Mouse (Mus musculus) layer of hippocampus, postnatal 25 days (tissue): Measurements from ENCODE around the gene Phf11d. TPM values are rescaled to one million over a fixed set of nuclear protein-coding genes. Genes with fewer than 3 reads are reported as not detected.
A peak's percentile ranks its signal among the peaks of the same experiment; 100 is the strongest.
"Not testable (repeated sequence)": the region's sequence is repeated elsewhere in the genome, so short reads cannot be mapped to it uniquely, and the experiment has no call there.

Source experiments
- DNase-seq, 2 experiments: peaks; one replicate each; pipeline ENCODE4 v3.0.0; 2022; ENCODE audit warnings: mixed read lengths in 2 of 2, low spot score in 1 of 2; ENCODE audit errors: extremely low spot score in 1 of 2
- total RNA-seq, 2 experiments: library from RNA; stranded (reverse); gene quantifications; 2 replicates each; pipeline ENCODE4 v1.2.3; 2021

Gene Phf11d
- under 1 TPM; 0.59 to 0.73 TPM for total RNA-seq

DNA sequence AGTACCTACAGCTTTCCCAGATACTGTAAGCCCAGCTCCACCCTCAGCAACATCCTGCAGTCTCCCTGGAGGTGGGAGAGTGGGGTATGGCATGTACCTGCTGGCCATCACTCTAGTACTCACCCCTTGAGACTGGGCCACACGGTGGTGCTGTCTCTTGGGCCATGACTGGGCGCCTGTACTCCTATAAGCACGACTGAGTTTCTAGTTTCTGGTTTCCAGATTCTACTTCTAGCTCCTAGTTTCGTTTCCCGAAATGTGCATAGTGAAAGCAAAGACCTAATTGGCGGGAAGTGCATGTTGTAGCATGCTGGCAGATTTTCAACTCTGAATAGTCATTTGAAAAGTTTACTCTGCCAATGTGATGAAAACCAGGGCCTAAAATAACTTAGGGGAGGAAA, at the start of gene Phf11d:
Phf11d (minus strand) TSS at position 227 of the 401 bp plus-strand sequence.
- DNase-seq, result peak in 1 of 2 experiments; percentile 2

DNA sequence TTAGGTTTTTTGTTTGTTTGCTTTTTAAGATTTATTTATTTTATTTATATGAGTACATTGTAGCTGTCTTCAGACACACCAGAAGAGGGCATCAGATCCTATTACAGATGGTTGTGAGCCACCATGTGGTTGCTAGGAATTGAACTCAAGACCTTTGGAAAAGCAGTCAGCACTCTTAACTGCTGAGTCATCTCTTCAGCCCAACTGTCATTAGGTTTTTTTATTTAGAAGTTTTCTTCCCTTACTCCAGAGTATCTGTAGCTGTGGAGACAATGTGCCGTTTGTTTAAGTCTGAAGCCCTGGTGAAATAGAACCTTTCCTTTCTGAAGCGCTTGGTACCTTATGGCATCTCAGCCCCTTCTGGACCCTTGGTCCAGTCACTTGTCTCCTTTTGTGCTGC, 49.7 kb upstream of the Phf11d start:
- DNase-seq, result not testable (repeated sequence)

DNA sequence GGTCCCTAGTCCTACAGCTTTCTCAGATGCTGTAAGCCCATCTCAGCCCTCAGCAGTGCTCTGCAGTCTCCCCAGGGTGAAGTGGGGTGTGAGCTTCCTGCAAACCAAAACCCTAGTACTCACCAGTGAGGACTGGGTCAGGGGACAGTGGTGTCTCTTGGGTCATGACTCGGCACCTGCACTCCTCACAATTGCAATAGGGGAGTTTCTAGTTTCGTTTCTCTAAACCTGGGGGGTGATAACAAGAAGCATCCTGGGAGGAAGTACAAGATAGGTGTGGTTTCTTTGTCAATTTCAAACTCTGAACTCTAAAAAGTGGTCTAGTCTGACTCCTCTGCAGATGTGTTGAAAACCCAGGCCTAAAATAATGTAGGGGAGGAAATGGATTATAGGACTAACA, 31.7 kb upstream of the Phf11d start:
- DNase-seq, result no peak

DNA sequence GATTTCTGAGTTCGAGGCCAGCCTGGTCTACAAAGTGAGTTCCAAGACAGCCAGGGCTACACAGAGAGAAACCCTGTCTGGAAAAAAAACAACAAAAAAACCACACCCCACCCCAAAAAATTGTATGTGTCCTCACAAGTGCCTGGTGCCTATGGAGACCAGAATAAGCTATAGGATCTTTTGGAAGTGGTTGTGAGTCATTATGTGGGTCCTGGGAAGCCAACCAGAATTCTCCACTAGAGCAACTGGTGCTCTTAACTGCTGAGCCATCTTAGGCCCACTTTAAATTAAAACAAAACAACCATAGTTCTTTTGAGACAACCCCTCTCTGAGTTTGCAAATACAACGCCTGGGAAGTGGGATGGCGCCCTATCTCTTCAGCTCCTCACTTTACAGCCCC, 30.0 kb upstream of the Phf11d start, which contains the start of gene Phf11c:
Phf11c (minus strand) TSS at position 101 of the 400 bp plus-strand sequence.
- no peak for DNase-seq

DNA sequence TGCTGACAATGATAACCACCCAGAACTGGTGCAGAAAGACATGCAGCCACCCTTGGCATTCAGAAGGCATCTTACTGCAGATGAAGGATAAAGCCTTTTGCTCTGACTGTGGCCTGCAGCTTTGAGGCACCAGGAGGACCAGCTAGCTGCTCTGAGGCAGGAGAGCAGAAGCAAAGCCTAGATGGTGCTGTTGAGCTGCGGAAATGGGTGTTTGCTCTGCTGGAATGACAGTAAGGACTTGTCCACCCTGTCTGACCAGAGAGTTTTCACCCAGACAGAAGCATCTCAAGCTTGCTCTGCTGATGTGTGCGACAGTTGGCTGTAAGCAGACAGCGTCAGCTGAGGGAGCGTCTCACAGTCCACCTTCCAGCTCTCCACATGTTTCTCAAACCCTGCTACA, 24.9 kb upstream of the Phf11d start:
- DNase-seq, result peak; percentile 17 to 26

DNA sequence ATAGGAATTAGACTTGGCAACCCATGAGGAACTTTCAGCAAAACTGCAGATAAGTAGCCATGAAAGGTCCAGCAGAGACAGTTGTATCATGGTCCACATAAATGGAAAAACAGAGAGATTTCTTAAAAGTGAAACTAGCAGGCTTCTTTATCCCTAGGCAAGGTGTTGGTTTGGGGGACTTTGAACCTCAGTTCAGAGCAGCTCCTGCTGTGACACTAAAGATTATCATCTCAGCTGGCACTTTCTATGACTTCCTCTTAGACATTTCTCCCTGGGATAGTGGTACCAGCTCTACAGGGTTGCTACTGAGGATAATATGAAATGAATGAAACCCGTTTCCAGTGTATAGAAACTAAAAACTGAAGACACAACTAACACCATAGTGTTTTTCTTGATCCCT, 24.3 kb upstream of the Phf11d start:
- no peak for DNase-seq

DNA sequence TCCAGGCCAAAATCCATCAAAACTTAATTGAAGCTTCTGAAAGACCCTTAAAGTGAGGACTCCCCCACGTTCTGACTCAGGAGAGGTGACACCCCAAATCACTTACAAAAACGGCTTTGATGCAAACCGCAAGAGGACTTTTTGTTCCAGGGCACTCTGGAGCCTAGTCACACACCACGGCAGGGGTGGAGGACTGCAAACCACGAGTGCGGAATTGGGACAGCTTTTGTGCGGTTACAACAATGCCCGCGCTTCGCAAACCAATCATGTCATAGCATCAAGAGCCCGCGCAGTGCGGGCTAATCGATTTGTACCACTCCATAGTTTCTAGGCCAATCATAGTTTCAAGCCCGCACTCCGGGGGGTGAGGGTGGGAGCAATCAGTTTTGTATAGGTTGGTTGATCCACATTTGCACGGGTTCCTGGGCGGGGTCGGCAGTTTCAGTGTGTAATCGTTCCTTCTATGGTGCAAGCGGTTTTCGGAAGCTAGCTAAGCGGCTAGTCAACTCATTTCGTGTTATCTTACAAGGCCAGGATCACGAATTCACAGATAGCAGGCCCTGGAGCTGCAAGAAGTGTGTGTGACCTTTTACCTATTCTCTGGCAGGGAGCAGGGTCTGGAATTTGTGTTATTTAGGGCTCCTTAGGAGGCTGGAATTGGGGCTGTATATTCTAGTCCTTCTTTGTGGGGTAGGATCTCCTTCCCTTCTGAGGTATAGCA, 5.2 kb upstream of the Phf11d start:
- DNase-seq, result no peak

DNA sequence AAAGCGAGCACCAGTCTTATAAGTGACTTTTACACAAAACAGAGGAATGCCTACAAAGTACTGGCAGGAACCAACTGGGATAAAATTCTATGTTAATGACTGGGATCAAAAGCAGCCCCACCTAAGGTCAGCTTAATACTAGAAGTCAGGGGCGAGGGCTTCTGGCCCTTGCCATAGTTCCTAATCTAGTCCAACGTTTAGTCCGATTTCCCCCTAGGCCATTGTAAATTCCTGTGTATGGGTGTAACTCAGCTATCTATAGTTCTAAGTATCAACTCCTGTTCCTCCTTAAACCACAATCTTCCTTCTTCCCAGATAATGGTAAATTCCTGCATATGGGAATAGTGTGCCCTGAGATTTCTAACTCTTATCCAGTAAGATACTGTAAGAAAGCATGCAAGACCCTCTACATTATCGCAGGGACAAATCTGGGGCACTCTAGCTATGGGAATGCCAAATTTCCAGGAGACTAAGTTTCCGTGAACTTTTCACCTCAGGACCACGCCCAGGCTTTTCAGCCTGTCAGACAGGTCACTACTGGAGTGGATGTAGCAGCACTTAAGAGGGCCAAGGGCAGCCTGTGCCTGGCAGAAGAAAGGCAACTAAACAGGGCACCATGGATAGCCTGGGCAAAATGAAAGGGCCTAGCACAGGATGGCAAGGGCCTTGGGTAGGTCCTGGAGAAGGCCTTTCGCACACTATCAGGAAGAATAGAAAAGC, 1.3 kb upstream of the Phf11d start:
- DNase-seq, result no peak

DNA sequence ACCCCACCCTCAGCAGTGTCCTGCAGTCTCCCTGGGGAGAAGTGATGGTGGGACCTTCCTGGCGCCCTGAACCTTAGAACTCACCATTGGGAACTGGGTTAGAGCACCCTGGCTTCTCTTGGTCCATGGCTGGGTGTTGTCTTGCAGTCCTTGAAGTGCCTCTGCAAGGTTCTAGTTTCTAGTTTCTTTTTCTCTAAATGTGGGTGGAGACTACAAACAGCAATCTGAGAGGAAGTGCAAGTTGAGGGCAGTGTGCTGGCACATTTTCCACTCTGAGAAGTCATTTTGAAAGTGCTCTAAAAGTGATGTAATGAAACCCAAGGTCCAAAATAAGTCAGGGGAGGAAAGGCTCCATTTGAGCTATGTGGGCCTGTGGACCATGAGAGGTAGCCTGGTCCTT, 24.1 kb downstream of the Phf11d start, which contains the start of gene Phf11b:
Phf11b (minus strand) TSS at position 163 of the 400 bp plus-strand sequence.
- DNase-seq, result not testable (repeated sequence)

DNA sequence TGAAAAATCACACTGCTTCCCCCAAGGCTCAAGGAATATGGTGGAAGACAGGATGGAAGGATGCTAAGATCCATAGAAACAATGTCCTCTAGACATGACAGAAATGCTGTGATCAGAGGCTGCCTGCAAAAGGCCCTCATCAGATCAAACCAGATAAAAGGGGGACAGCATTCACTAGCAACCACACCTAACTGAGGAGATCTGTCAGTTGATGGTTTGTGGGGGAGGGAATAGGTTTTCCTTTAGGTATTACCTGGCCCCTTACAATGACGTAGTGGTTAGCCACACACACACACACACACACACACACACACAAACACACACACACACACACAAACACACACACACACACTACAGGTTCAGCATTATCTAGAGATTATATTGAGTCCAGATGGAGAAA, 25.7 kb downstream of the Phf11d start:
- no peak for DNase-seq

DNA sequence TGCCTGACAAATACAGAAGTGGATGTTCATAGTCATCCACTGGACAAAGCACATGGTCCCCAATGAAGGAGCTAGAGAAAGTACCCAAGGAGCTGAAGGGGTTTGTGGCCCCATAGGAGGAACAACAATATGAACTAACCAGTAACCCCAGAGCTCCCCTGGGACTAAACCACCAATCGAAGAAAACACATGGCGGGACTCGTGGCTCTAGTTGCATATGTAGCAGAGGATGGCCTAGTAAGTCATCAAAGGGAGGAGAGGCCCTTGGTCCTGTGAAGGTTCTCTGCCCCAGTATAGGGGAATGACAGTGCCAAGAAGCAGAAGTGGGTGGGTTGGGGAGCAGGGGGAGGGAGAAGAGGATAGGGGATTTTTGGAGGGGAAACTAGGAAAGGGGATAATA, 29.2 kb downstream of the Phf11d start:
- not testable (repeated sequence) for DNase-seq

DNA sequence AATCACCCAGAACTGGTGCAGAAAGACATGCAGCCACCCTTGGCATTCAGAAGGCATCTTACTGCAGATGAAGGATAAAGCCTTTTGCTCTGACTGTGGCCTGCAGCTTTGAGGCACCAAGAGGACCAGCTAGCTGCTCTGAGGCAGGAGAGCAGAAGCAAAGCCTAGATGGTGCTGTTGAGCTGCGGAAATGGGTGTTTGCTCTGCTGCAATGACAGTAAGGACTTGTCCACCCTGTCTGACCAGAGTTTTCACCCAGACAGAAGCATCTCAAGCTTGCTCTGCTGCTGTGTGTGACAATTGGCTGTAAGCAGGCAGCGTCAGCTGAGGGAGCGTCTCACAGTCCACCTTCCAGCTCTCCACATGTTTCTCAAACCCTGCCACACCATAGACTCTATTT, 34.8 kb downstream of the Phf11d start:
- peak; percentile 12 to 18 for DNase-seq

DNA sequence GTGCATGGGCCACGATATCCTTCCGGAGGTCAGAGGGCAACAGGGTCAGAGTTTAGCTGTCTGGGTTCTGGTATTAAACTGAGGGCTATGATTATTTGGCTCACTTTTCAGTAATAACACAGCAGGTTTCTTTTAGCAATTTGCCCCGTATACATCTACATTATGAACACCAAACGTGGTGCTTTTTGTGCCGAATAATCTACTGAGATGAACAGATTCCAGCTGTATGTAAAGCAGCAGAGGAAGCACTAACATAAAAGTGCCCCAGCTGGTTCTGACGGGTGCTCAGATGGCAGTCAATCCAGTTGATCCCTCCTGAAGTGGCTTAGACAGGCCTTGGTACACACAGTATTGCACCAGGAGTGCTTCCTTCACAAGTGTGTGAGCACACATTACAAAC, 45.3 kb downstream of the Phf11d start:
- not testable (repeated sequence) for DNase-seq

DNA sequence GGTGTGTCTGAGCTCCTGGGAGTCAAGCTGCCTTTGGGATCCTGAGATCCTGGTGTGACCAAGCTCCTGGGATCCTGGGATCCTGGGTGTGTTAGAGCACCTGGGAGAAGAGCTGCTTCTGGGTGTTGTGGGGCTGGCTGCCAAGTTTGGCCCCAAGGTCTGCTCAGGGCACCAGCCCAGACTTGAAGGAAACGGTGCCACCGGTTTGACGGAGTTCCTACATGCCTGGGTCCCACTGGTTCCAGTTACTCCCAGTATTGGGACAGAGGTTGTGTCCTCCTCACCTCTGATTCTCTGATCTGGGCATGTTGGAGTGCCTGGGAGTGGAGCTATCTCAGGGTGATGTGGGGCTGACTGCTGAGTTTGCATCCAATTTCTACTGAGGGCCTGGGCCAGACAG, 46.2 kb downstream of the Phf11d start:
- DNase-seq, result not testable (repeated sequence)

Other genes with a start within 250 kb of the Phf11d start
- gene 1700129C05Rik, start 222.6 kb downstream of the Phf11d start, total RNA-seq, result not detected
- not detected for gene Gm5142, start 186.7 kb downstream of the Phf11d start, total RNA-seq
- gene Rcbtb1, start 164.3 kb downstream of the Phf11d start, total RNA-seq, result 10 to 100 TPM; 33.7 to 34.1 TPM
- not detected for gene Gm6904, start 105.3 kb downstream of the Phf11d start, total RNA-seq
- gene Phf11a, start 67.9 kb downstream of the Phf11d start, total RNA-seq, result not detected
- gene Phf11b, start 24.1 kb downstream of the Phf11d start, total RNA-seq, result not detected
- under 1 TPM; 0.47 to 0.49 TPM for gene Phf11c, start 29.9 kb upstream of the Phf11d start, total RNA-seq
- 1 to 10 TPM; 5.7 to 6.8 TPM for gene Setdb2, start 75.4 kb upstream of the Phf11d start, total RNA-seq
- gene Cab39l, start 75.5 kb upstream of the Phf11d start, total RNA-seq, result 10 to 100 TPM; 18.0 to 20.2 TPM
- gene Cdadc1, start 232.5 kb upstream of the Phf11d start, total RNA-seq, result 10 to 100 TPM; 65.0 to 67.0 TPM